Mouse (Mus musculus): Measurements from ENCODE around the gene Focad. TPM values are rescaled to one million over a fixed set of nuclear protein-coding genes. Genes with fewer than 3 reads are reported as not detected.

Focad gene
- polyA plus RNA-seq, 1 experiment from 2014 or later = 4.8 TPM

- no peaks in the 10 kb centered on the region for H3K27me3 ChIP-seq (replicated peaks; ENCODE audit: control insufficient read depth, insufficient read depth, low read length)
- H3K4me1 ChIP-seq (replicated peaks; ENCODE audit: control insufficient read depth, insufficient read depth, low read length) = no peaks in the 10 kb centered on the region
- H3K9me3 ChIP-seq (ENCODE audit: control insufficient read depth) = no peaks in the 10 kb centered on the region
- H3K4me2 ChIP-seq (replicated peaks; ENCODE audit: low read depth) = no peak overlapping the region
- H3K9ac ChIP-seq (ENCODE audit: low read depth, low read length) = no peak overlapping the region
- H3K4me3 ChIP-seq (ENCODE audit: low read depth, low read length) = no peak overlapping the region
- H3K27ac ChIP-seq (ENCODE audit: low read depth, low read length) = no peak overlapping the region
- no peak for ATAC-seq
- 95% methylated on average over 2 of the region's 2 CpGs for WGBS
- H3K36me3 ChIP-seq (ENCODE audit: control insufficient read depth, insufficient read depth) = no peaks in the 10 kb centered on the region
- TF ChIP-seq CTCF (IDR thresholded peaks at IDR 0.05; ENCODE audit: low read depth) = no peak
Observed at GRCm38 (mm10) chr4:88138366-88138917, 44.0 kb downstream of the Focad start.

GRCm38 (mm10) chr4:88149462-88149861, 55.0 kb downstream of the Focad start:
- no peaks in the 10 kb centered on the region for H3K27me3 ChIP-seq (replicated peaks; ENCODE audit: control insufficient read depth, insufficient read depth, low read length)
- no peak for TF ChIP-seq CTCF (IDR thresholded peaks at IDR 0.05; ENCODE audit: low read depth)

GRCm38 (mm10) chr4:88155490-88156160, 61.2 kb downstream of the Focad start:
- H3K36me3 ChIP-seq (ENCODE audit: control insufficient read depth, insufficient read depth) = no peaks in the 10 kb centered on the region; the same call in 1 of the 2 replicates
- ATAC-seq = no peak
- no peak overlapping the region for H3K27ac ChIP-seq (ENCODE audit: low read depth, low read length)
- no peak overlapping the region for H3K9ac ChIP-seq (ENCODE audit: low read depth, low read length)
- WGBS = 49% methylated on average over 3 of the region's 3 CpGs
- H3K27me3 ChIP-seq (replicated peaks; ENCODE audit: control insufficient read depth, insufficient read depth, low read length) = no peaks in the 10 kb centered on the region
- no peak for TF ChIP-seq CTCF (IDR thresholded peaks at IDR 0.05; ENCODE audit: low read depth)
- H3K4me3 ChIP-seq (ENCODE audit: low read depth, low read length) = no peak overlapping the region
- H3K4me2 ChIP-seq (replicated peaks; ENCODE audit: low read depth) = no peak overlapping the region
- no peaks in the 10 kb centered on the region for H3K9me3 ChIP-seq (ENCODE audit: control insufficient read depth)
- H3K4me1 ChIP-seq (replicated peaks; ENCODE audit: control insufficient read depth, insufficient read depth, low read length) = no peaks in the 10 kb centered on the region

More at GRCm38 (mm10) chr4:88149462-88149861, 55.0 kb downstream of the Focad start:
- Histone ChIP-seq H3K9me3 (ENCODE audit: control insufficient read depth) (no peaks in the 10 kb centered on the region), H3K9ac (ENCODE audit: low read depth, low read length) (no peak overlapping the region), H3K27ac (ENCODE audit: low read depth, low read length) (no peak overlapping the region), H3K36me3 (ENCODE audit: control insufficient read depth, insufficient read depth) (no peaks in the 10 kb centered on the region), H3K4me3 (ENCODE audit: low read depth, low read length) (no peak overlapping the region), H3K4me2 (replicated peaks; ENCODE audit: low read depth) (no peak overlapping the region), H3K4me1 (replicated peaks; ENCODE audit: control insufficient read depth, insufficient read depth, low read length) (no peaks in the 10 kb centered on the region)
- ATAC-seq = no peak
- 57% methylated on average over 1 of the region's 1 CpGs for WGBS

GRCm38 (mm10) chr4:88156961-88157360, 62.5 kb downstream of the Focad start:
- ATAC-seq = no peak
- Histone ChIP-seq H3K4me2 (replicated peaks; ENCODE audit: low read depth) (no peak overlapping the region), H3K4me3 (ENCODE audit: low read depth, low read length) (no peak overlapping the region), H3K27ac (ENCODE audit: low read depth, low read length) (no peak overlapping the region), H3K36me3 (ENCODE audit: control insufficient read depth, insufficient read depth) (no peaks in the 10 kb centered on the region; the same call in 1 of the 2 replicates), H3K9me3 (ENCODE audit: control insufficient read depth) (no peaks in the 10 kb centered on the region), H3K4me1 (replicated peaks; ENCODE audit: control insufficient read depth, insufficient read depth, low read length) (no peaks in the 10 kb centered on the region), H3K9ac (ENCODE audit: low read depth, low read length) (no peak overlapping the region), H3K27me3 (replicated peaks; ENCODE audit: control insufficient read depth, insufficient read depth, low read length) (no peaks in the 10 kb centered on the region)
- WGBS = 92% methylated on average over 5 of the region's 5 CpGs
- TF ChIP-seq CTCF (IDR thresholded peaks at IDR 0.05; ENCODE audit: low read depth) = no peak

- ATAC-seq = no peak
- Histone ChIP-seq H3K4me1 (replicated peaks; ENCODE audit: control insufficient read depth, insufficient read depth, low read length) (no peaks in the 10 kb centered on the region), H3K36me3 (ENCODE audit: control insufficient read depth, insufficient read depth) (no peaks in the 10 kb centered on the region; the same call in 1 of the 2 replicates), H3K4me2 (replicated peaks; ENCODE audit: low read depth) (no peak overlapping the region), H3K9me3 (ENCODE audit: control insufficient read depth) (no peaks in the 10 kb centered on the region), H3K27me3 (replicated peaks; ENCODE audit: control insufficient read depth, insufficient read depth, low read length) (no peaks in the 10 kb centered on the region), H3K9ac (ENCODE audit: low read depth, low read length) (no peak overlapping the region), H3K27ac (ENCODE audit: low read depth, low read length) (no peak overlapping the region), H3K4me3 (ENCODE audit: low read depth, low read length) (no peak overlapping the region)
- TF ChIP-seq CTCF (IDR thresholded peaks at IDR 0.05; ENCODE audit: low read depth) = no peak
- 90% methylated on average over 6 of the region's 6 CpGs for WGBS
Observed at GRCm38 (mm10) chr4:88157644-88158043, 63.2 kb downstream of the Focad start.

GRCm38 (mm10) chr4:88159256-88159655, 64.8 kb downstream of the Focad start:
- Histone ChIP-seq H3K36me3 (ENCODE audit: control insufficient read depth, insufficient read depth) (no peaks in the 10 kb centered on the region; the same call in 1 of the 2 replicates), H3K4me2 (replicated peaks; ENCODE audit: low read depth) (no peak overlapping the region), H3K27me3 (replicated peaks; ENCODE audit: control insufficient read depth, insufficient read depth, low read length) (no peaks in the 10 kb centered on the region), H3K9me3 (ENCODE audit: control insufficient read depth) (no peaks in the 10 kb centered on the region), H3K9ac (ENCODE audit: low read depth, low read length) (no peak overlapping the region), H3K4me3 (ENCODE audit: low read depth, low read length) (no peak overlapping the region), H3K27ac (ENCODE audit: low read depth, low read length) (no peak overlapping the region), H3K4me1 (replicated peaks; ENCODE audit: control insufficient read depth, insufficient read depth, low read length) (no peaks in the 10 kb centered on the region)
- no peak for TF ChIP-seq CTCF (IDR thresholded peaks at IDR 0.05; ENCODE audit: low read depth)
- WGBS = 92% methylated on average over 5 of the region's 5 CpGs
- ATAC-seq = no peak

Measured in intestine, postnatal 0 days (tissue).